Mouse (Mus musculus) adrenal gland, adult 2 months (tissue): Measurements from ENCODE around the gene Epn3. TPM values are rescaled to one million over a fixed set of nuclear protein-coding genes. Genes with fewer than 3 reads are reported as not detected.

Experiments
- DNase-seq: peaks from one replicate; pipeline ENCODE4 v3.0.0; 2021
- polyA plus RNA-seq: library from polyadenylated mRNA; depleted of rRNA; stranded (reverse); fragments of >200 nt; gene quantifications from 2 replicates; pipeline ENCODE4 v1.2.3, GENCODE M21; 2012
- total RNA-seq, 2 experiments: library from RNA; stranded (reverse); gene quantifications; 2 replicates each; pipeline ENCODE4 v1.2.3; 2021

Epn3 gene
- total and polyA plus RNA-seq, 3 experiments = 23.0 to 40.4 (median 23.3) TPM

- DNase-seq = peak; percentile 88
These were observed 1.4 kb downstream of the Epn3 start for GRCm38 (mm10) chr11:94498093-94498996.

GRCm38 (mm10) chr11:94495415-94495814, 4.4 kb downstream of the Epn3 start:
- DNase-seq = peak; percentile 73

DNA sequence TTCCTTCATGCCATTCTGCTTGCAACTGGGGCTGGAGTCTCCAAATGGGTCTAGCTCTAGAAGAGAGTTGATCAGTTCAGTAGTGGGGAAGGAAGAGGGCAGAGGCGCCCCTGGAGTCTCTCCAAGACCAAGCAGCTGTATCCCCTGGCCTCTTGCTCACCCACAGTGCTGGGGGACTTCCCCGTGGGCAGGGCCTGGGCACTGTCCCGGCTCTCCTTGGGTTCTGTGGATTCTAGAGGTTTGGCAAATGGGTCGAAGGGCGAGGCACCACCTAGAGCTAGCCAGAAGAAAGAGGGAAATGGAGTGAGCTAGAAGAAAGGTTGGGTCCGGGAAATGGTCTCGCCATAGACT, 8.1 kb downstream of the Epn3 start:
- DNase-seq = no peak

DNA sequence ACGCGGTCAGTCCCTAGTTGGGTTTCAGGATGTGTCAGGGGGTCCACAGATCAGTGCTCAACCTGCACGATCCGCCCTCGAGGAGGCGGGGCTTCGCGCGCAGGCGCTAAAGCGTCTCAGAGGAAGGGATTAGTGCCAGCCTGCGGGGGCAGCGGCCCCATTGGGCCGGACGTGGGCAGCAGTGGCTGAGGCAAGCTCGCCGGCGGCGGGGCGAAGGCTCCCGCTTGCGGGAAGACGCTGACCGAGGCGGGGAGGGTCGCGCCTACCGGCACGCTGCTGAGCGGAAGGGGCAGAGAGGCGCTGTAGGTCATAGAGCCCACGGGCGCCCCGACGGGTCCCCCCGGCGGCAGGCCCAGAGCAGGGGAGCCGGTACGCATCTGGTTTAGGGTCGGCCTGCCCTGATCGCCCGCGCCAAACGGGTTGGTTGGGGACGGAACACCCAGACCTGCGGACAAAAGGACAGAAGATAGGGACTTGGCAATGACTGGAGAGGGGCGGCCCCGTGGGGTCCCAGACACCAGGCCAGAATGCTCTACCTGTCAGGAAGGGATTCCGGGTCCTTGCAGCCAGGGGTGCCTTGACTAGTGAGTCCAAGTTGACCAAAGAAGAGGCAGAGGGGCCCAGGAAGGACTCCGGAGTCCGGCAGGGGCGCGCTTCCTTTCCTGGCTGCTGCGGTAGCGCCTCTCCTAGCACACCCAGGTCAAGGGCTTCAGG, 8.6 kb downstream of the Epn3 start:
- DNase-seq = no peak

GRCm38 (mm10) chr11:94489745-94490144, 10.0 kb downstream of the Epn3 start:
- no peak for DNase-seq

GRCm38 (mm10) chr11:94488767-94489533, 10.8 kb downstream of the Epn3 start:
- DNase-seq = no peak

DNA sequence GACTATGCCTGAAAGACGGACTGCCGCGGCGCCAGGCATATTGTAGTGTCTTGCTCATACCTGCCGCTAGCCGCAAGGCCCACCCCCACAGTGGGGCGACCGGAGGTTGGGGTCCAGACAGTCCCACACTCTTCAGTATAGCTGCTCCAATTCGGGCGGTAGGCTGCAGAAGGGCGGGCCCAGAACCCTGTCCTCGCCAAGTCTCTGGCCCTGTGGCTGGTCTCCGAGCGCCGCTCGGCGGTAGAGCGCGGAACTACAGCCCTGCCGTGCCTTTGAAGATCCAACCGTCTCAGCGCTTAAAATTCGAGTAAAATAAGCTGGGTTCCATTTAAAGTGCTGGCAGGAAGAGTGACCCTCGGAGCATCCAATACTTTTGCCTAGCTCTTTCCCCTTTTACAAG, 13.8 kb downstream of the Epn3 start, which contains the start of gene Spata20:
Gene Spata20, minus strand, starts transcription at position 179 of the 400 bp plus-strand sequence.
- peak; percentile 87 for DNase-seq

- no peak for DNase-seq
These were observed 14.6 kb downstream of the Epn3 start for GRCm38 (mm10) chr11:94485223-94485622.

DNA sequence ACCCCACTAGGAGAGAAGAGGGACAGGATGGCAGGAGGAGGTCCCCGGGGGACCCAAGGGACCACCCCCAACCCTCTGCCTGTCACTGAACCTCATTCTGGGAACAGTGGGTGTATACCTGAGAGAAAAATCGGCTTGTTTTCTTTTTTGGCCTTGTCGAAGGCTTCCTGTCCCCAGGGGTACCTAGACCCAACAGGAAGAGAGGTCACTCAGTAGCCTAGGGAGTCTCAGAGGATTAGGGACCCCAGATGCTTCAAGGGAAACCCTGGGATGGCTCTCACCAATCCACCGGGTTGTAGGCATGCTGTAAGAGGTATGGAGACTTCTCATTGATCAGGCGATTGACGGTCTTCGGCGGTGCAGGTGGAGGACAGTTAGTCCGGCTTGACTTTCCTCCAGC, 15.1 kb downstream of the Epn3 start:
- no peak for DNase-seq

GRCm38 (mm10) chr11:94483921-94484320, 15.9 kb downstream of the Epn3 start:
- no peak for DNase-seq

DNA sequence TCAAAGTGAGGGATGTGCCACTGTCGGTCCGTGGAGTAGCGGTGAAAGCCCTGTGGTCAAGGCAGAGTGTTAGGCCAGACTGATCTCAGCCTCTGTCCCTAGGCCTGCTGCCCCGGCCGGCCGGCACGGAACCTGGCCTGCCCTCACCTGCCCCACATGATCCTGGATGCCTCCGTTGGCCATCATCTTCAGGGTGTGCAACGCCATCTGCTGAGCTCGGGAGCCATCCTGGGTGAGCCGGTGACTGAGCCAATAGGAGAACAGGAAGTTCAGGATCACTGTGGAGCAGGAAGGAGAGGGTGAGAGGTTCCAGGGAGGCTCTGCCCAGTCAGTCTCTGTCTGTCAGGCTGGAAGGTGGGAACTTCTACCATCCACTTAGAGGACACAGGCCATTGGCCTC, 16.3 kb downstream of the Epn3 start:
- no peak for DNase-seq

DNA sequence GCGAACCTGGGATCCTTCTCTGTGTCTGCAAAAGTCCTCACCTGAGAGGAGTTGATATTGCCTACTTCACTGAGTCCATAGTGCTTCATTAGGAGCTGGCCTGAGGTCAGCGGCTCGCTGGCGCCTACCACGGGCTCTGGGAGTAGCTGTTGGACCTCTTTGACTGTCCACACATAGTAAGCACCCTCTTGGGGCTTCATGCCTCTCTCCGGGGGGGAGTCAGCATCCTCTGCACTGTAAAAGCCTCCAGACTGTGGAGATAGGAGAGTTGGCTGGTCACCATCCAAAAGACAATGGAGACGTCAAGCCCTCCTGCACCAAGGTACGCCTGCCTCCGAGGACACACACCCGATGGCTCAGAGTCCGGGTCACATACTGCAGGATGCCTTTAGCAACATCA, 17.0 kb downstream of the Epn3 start:
- DNase-seq = no peak

- no peak for DNase-seq
These were observed 17.8 kb downstream of the Epn3 start for GRCm38 (mm10) chr11:94481963-94482362.

DNA sequence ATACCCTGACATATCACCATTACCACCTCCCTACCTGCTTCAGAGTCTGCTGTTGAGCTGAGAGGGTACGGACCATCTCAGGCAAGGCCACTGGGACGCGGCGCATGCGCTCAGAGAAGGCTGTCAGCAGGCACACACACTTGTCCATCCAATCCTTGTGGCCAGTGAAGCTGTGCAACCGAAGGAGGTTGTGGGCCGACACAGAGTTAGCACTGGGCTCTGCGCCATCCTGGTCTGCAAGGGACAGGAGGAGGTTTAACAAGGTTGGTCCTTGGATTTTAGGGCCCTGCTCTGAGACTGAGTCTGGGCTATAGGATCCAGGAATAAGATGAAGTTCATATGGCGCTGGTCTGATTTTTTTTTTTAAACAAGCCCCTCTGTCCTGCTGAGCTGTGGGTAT, 19.4 kb downstream of the Epn3 start:
- no peak for DNase-seq

- DNase-seq = no peak
These were observed 22.1 kb downstream of the Epn3 start for GRCm38 (mm10) chr11:94477651-94478050.

DNA sequence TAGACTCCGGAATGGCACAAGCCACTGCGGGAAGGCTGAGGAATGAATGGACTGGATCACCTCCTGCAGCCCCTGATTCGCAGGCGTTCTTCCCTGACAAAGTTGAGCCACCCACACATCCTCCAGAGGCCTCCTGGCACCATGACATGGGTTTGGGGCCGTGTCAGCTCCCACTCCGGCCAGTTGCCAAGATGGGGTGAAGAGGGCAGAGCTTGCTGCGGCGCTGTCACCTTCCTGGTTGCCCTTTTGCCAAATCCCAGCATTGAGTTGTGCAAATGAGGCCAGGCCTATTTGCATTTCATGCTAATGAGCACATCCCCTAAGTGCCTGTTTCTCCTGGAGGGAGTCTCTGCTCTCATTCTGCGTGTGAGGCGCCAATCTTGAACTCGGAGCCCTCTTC, 24.1 kb downstream of the Epn3 start:
- no peak for DNase-seq

- no peak for DNase-seq
These were observed 25.2 kb downstream of the Epn3 start for GRCm38 (mm10) chr11:94474544-94474910.

DNA sequence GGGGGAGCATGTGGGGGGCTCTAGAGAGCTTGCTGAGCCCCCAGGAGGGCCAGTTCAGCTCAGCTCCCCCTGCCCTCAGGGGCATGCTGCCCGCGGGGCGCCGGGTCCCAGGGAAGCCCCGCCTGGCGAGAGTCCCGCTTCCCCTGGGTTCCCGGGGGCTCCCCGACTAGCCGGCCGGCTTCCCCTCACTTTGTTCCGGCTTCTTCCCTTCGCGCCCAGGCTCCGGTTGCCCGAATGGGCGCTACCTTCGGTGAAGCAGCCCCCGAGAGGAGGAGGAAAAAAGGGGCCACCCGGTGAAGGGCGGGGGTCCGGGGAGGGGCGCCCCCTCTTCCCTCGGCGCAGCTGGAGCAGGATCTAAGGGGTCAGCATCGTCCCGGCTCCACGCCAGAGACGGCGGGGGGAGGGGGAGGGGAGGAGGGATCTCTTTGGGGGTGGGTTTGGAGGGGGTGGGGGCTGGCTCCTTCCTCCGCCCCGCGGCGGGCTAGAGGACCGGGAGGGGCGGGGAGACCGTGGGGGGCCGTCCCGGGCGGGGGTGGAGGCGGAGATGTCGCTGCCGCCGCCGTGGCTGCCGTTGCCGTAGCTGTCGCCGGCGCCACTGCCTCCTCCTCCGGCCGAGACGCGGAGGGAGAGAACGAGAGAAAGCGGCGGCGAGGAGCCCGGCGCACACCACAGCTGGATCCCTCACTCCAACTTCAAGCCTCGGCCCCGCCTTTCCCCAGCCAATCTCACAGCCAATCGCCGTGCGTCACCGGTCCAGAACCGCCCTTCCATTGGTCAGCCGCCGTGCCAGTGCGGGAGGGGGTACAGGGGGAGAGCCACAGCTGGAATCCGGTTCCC, 25.8 kb downstream of the Epn3 start, which contains the start of gene Cacna1g:
Gene Cacna1g, minus strand, starts transcription at position 492 of the 837 bp plus-strand sequence.
- DNase-seq = peak; percentile 94

- no peak for DNase-seq
These were observed 26.7 kb downstream of the Epn3 start for GRCm38 (mm10) chr11:94472916-94473706.

GRCm38 (mm10) chr11:94472585-94472915, 27.2 kb downstream of the Epn3 start:
- no peak for DNase-seq
